Mouse (Mus musculus): ENCODE data around the gene Tmem265. TPM values are rescaled to one million over a fixed set of nuclear protein-coding genes. Genes with fewer than 3 reads are reported as not detected.
A peak's percentile ranks its signal among the peaks of the same experiment; 100 is the strongest.

Tmem265 gene
- polyA plus RNA-seq, 1 experiment, result 4.8 TPM

GRCm38 (mm10) chr7:127586149-127586548 lies 25.0 kb downstream of the Tmem265 start:
- Histone ChIP-seq H3K27me3 (ENCODE audit: control insufficient read depth, insufficient read depth, low read length) (no peaks in the 10 kb centered on the region), H3K36me3 (ENCODE audit: control insufficient read depth, insufficient read depth, low read length) (peaks cover 24% of the 10 kb centered on the region), H3K27ac (ENCODE audit: insufficient read depth, low read length) (no peak overlapping the region), H3K4me1 (ENCODE audit: control insufficient read depth, insufficient read depth, insufficient read length) (peaks cover 5% of the 10 kb centered on the region; the same call in 1 of the 2 replicates), H3K4me3 (ENCODE audit: extremely low read depth, insufficient read depth, insufficient read length) (no peak overlapping the region)
- TF ChIP-seq POLR2A (IDR thresholded peaks at IDR 0.05; ENCODE audit: low read depth, low read length), result no peak
- WGBS, result 83% methylated on average over 6 of the region's 6 CpGs
- DNase-seq (ENCODE audit: low read depth in 1 of 2, low spot score in 2 of 2), result no peak

GRCm38 (mm10) chr7:127587196-127587595 lies 26.0 kb downstream of the Tmem265 start:
- H3K4me1 ChIP-seq (ENCODE audit: control insufficient read depth, insufficient read depth, insufficient read length), result peaks cover 5% of the 10 kb centered on the region; the same call in 1 of the 2 replicates
- H3K36me3 ChIP-seq (ENCODE audit: control insufficient read depth, insufficient read depth, low read length), result peaks cover 30% of the 10 kb centered on the region
- TF ChIP-seq POLR2A (IDR thresholded peaks at IDR 0.05; ENCODE audit: low read depth, low read length), result no peak
- no peak for TF ChIP-seq CTCF (IDR thresholded peaks at IDR 0.05; ENCODE audit: extremely low read depth, insufficient read depth, insufficient read length, insufficient replicate concordance)
- H3K4me3 ChIP-seq (ENCODE audit: extremely low read depth, insufficient read depth, insufficient read length), result no peak overlapping the region
- DNase-seq (ENCODE audit: low read depth in 1 of 2, low spot score in 2 of 2), result no peak
- no peak overlapping the region for H3K27ac ChIP-seq (ENCODE audit: insufficient read depth, low read length)
- 69% methylated on average over 5 of the region's 5 CpGs for WGBS
- no peaks in the 10 kb centered on the region for H3K27me3 ChIP-seq (ENCODE audit: control insufficient read depth, insufficient read depth, low read length)

- Histone ChIP-seq H3K27ac (ENCODE audit: insufficient read depth, low read length) (peak within 1 kb of the TSS; percentile 46), H3K36me3 (ENCODE audit: control insufficient read depth, insufficient read depth, low read length) (peaks cover 27% of the 10 kb centered on the region), H3K4me1 (ENCODE audit: control insufficient read depth, insufficient read depth, insufficient read length) (peaks cover 5% of the 10 kb centered on the region; the same call in 1 of the 2 replicates), H3K4me3 (ENCODE audit: extremely low read depth, insufficient read depth, insufficient read length) (peak within 1 kb of the TSS; percentile 80), H3K27me3 (ENCODE audit: control insufficient read depth, insufficient read depth, low read length) (no peaks in the 10 kb centered on the region)
- DNase-seq (ENCODE audit: low read depth in 1 of 2, low spot score in 2 of 2), result peak; percentile 90 to 97
- peak; percentile 51; the same call in 1 of the 2 replicates for TF ChIP-seq POLR2A (IDR thresholded peaks at IDR 0.05; ENCODE audit: low read depth, low read length)
- TF ChIP-seq CTCF (IDR thresholded peaks at IDR 0.05; ENCODE audit: extremely low read depth, insufficient read depth, insufficient read length, insufficient replicate concordance), result no peak
- WGBS, result under 1% methylated on average over 50 of the region's 50 CpGs
Observed at GRCm38 (mm10) chr7:127588011-127588871, 27.1 kb downstream of the Tmem265 start, which contains the start of the genes Ccdc189 and Rnf40. Ccdc189 (minus strand) TSS chr7:127588595. Rnf40 (plus strand) TSS chr7:127588767.

GRCm38 (mm10) chr7:127588901-127589300 lies 27.7 kb downstream of the Tmem265 start:
- no peak for DNase-seq (ENCODE audit: low read depth in 1 of 2, low spot score in 2 of 2)
- TF ChIP-seq POLR2A (IDR thresholded peaks at IDR 0.05; ENCODE audit: low read depth, low read length) (no peak), CTCF (IDR thresholded peaks at IDR 0.05; ENCODE audit: extremely low read depth, insufficient read depth, insufficient read length, insufficient replicate concordance) (no peak)
- 5% methylated on average over 29 of the region's 29 CpGs for WGBS
- Histone ChIP-seq H3K27me3 (ENCODE audit: control insufficient read depth, insufficient read depth, low read length) (no peaks in the 10 kb centered on the region), H3K27ac (ENCODE audit: insufficient read depth, low read length) (peak overlapping the region; percentile 42), H3K36me3 (ENCODE audit: control insufficient read depth, insufficient read depth, low read length) (peaks cover 30% of the 10 kb centered on the region), H3K4me3 (ENCODE audit: extremely low read depth, insufficient read depth, insufficient read length) (peak overlapping the region; percentile 80), H3K4me1 (ENCODE audit: control insufficient read depth, insufficient read depth, insufficient read length) (peaks cover 5% of the 10 kb centered on the region; the same call in 1 of the 2 replicates)

- peaks cover 5% of the 10 kb centered on the region; the same call in 1 of the 2 replicates for H3K4me1 ChIP-seq (ENCODE audit: control insufficient read depth, insufficient read depth, insufficient read length)
- H3K27me3 ChIP-seq (ENCODE audit: control insufficient read depth, insufficient read depth, low read length), result no peaks in the 10 kb centered on the region
- peaks cover 36% of the 10 kb centered on the region for H3K36me3 ChIP-seq (ENCODE audit: control insufficient read depth, insufficient read depth, low read length)
- DNase-seq (ENCODE audit: low read depth in 1 of 2, low spot score in 2 of 2), result no peak
- 94% methylated on average over 9 of the region's 9 CpGs for WGBS
- TF ChIP-seq CTCF (IDR thresholded peaks at IDR 0.05; ENCODE audit: extremely low read depth, insufficient read depth, insufficient read length, insufficient replicate concordance) (no peak), POLR2A (IDR thresholded peaks at IDR 0.05; ENCODE audit: low read depth, low read length) (no peak)
- H3K4me3 ChIP-seq (ENCODE audit: extremely low read depth, insufficient read depth, insufficient read length), result no peak overlapping the region
- no peak overlapping the region for H3K27ac ChIP-seq (ENCODE audit: insufficient read depth, low read length)
Observed at GRCm38 (mm10) chr7:127589637-127590036, 28.4 kb downstream of the Tmem265 start.

- 92% methylated on average over 10 of the region's 10 CpGs for WGBS
- Histone ChIP-seq H3K4me1 (ENCODE audit: control insufficient read depth, insufficient read depth, insufficient read length) (peaks cover 5% of the 10 kb centered on the region; the same call in 1 of the 2 replicates), H3K4me3 (ENCODE audit: extremely low read depth, insufficient read depth, insufficient read length) (no peak overlapping the region), H3K27ac (ENCODE audit: insufficient read depth, low read length) (no peak overlapping the region), H3K36me3 (ENCODE audit: control insufficient read depth, insufficient read depth, low read length) (peaks cover 50% of the 10 kb centered on the region), H3K27me3 (ENCODE audit: control insufficient read depth, insufficient read depth, low read length) (no peaks in the 10 kb centered on the region)
- TF ChIP-seq CTCF (IDR thresholded peaks at IDR 0.05; ENCODE audit: extremely low read depth, insufficient read depth, insufficient read length, insufficient replicate concordance) (no peak), POLR2A (IDR thresholded peaks at IDR 0.05; ENCODE audit: low read depth, low read length) (no peak)
- no peak for DNase-seq (ENCODE audit: low read depth in 1 of 2, low spot score in 2 of 2)
Observed at GRCm38 (mm10) chr7:127591108-127591507, 29.9 kb downstream of the Tmem265 start.

GRCm38 (mm10) chr7:127592575-127592974 lies 31.4 kb downstream of the Tmem265 start:
- no peaks in the 10 kb centered on the region for H3K27me3 ChIP-seq (ENCODE audit: control insufficient read depth, insufficient read depth, low read length)
- peaks cover 5% of the 10 kb centered on the region; the same call in 1 of the 2 replicates for H3K4me1 ChIP-seq (ENCODE audit: control insufficient read depth, insufficient read depth, insufficient read length)
- no peak for DNase-seq (ENCODE audit: low read depth in 1 of 2, low spot score in 2 of 2)
- TF ChIP-seq POLR2A (IDR thresholded peaks at IDR 0.05; ENCODE audit: low read depth, low read length) (no peak), CTCF (IDR thresholded peaks at IDR 0.05; ENCODE audit: extremely low read depth, insufficient read depth, insufficient read length, insufficient replicate concordance) (no peak)
- H3K36me3 ChIP-seq (ENCODE audit: control insufficient read depth, insufficient read depth, low read length), result peaks cover 64% of the 10 kb centered on the region
- no peak overlapping the region for H3K27ac ChIP-seq (ENCODE audit: insufficient read depth, low read length)
- 95% methylated on average over 14 of the region's 14 CpGs for WGBS
- no peak overlapping the region for H3K4me3 ChIP-seq (ENCODE audit: extremely low read depth, insufficient read depth, insufficient read length)
